Mouse (Mus musculus) cerebellum, adult (tissue): ENCODE results near the gene Fsd1.

Experiments
- ATAC-seq: cut with Nextera tagmentation; 2 replicates; pipeline ENCODE4 v1.9.2; 2017; ENCODE audit warnings: mild to moderate bottlenecking, moderate library complexity, mixed read lengths; ENCODE audit not compliant: insufficient number of reproducible peaks, low FRiP score, low TSS enrichment

Fsd1 gene

DNA sequence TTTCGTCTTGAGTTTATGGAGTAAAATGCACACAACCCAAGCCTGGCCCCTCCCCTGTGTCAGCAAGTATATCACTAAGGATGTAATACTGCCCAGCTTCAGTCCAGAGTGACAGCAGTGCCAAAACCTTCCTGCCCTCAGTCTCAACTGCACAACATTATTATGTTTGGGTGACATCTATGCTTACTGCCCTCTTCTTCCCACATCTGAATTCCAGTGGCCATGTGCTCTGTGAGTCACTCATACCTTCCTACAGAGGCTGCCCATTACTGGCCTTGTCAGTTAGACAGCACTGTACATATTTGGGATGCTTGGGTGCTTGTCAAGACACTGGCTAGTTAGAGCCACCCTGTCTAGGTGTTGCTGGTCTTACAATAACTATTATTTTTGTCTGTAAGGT lies 40.0 kb downstream of the Fsd1 start:
- no peak for ATAC-seq

DNA sequence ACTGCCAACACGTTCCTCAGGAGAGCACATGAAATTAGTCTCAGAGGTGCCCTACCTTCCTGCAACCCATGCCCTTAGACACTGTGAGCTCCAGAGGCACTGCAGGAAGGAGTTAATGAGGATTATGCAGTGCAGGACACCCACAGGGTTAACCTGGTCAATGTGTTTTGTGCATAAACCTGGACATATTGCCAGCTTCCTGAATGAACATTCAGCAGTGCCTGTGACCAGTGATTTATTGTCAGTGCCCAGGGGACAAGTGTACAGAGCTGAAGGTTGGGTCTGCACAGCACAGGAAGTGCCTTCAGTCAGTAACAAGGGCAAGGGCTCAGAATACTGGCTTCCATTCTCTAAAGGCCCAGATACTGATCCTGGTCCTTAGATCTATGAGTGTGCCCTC lies 40.6 kb downstream of the Fsd1 start:
- ATAC-seq, result no peak

GRCm38 (mm10) chr17:56027801-56028441 lies 41.6 kb downstream of the Fsd1 start:
- ATAC-seq, result peak; percentile 15; the same call in 1 of the 2 replicates

- no peak for ATAC-seq
Measured at GRCm38 (mm10) chr17:56030238-56030870, 44.0 kb downstream of the Fsd1 start.

DNA sequence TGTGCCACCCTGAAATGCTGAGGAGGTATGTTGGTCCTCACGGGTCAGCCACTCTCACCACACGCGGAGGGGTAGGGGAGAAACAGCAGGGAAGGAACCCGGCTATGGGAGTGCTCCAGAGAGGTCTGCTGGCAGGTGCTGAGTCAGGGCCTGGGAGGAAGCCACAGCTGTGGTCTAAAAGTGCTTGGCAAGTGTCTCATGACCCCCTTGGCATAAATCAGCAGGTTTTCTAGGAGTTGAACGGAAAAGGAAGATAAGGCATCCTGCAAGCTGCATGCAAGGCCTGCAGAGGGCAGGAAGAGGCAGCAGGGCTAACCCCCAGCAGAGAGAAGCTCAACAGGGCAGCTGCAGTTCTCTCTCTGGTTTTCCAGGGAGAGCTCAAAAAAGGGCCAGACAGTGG lies 44.6 kb downstream of the Fsd1 start:
- ATAC-seq, result no peak

DNA sequence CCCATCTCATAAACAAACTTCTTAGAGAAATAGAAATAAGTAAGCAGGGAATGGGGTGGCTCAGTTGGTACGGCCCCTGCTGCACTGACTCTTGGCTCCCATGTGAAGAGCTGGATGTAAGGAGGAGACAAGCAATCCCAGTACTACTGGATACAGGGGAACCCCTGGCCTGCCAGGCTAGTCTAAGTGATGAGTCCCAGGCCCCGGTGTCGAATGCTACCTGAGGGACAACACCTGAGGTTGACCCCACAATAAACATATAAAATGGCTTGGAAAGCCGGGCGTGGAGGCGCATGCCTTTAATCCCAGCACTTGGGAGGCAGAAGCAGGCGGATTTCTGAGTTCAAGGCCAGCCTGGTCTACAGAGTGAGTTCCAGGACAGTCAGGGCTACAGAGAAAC lies 45.1 kb downstream of the Fsd1 start:
- ATAC-seq, result no peak

- ATAC-seq, result no peak
Measured at GRCm38 (mm10) chr17:56032127-56032733, 45.9 kb downstream of the Fsd1 start.

- ATAC-seq, result no peak
Measured at GRCm38 (mm10) chr17:56032831-56033230, 46.5 kb downstream of the Fsd1 start.

DNA sequence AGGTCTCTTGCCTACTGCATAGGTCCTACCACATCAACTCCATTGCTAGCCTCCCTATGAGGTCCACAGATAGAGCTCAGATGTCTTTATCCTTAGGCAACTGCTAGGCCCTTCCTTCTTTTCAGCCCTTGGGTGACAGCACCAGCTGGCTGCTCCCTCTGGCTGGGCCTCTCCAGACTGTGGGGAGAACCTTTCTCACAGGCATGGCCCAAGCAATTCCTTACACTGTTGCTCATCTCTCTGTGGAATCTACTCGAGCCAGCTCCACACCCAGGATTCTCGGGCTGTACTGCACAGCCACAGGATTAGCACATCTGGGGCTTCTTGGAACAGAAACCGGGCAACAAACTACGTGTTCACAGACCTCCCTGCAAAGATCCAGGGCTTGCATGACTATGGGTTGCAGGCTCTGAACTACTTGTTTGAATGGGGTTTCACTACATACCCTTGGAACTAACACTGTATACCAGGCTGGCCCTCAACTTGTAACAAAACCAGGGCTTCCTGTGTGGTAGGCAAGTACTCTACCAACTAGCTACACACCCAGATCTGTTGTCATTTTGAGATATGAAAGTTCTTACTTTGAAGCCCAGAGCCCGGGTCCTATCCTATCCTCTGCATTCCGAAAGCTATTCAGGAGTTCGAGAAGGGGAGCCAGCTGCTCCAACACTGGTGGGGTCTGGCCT lies 47.9 kb downstream of the Fsd1 start:
- no peak for ATAC-seq

- no peak for ATAC-seq
Measured at GRCm38 (mm10) chr17:56034726-56035100, 48.4 kb downstream of the Fsd1 start.

GRCm38 (mm10) chr17:56035216-56035615 lies 48.9 kb downstream of the Fsd1 start:
- ATAC-seq, result no peak

DNA sequence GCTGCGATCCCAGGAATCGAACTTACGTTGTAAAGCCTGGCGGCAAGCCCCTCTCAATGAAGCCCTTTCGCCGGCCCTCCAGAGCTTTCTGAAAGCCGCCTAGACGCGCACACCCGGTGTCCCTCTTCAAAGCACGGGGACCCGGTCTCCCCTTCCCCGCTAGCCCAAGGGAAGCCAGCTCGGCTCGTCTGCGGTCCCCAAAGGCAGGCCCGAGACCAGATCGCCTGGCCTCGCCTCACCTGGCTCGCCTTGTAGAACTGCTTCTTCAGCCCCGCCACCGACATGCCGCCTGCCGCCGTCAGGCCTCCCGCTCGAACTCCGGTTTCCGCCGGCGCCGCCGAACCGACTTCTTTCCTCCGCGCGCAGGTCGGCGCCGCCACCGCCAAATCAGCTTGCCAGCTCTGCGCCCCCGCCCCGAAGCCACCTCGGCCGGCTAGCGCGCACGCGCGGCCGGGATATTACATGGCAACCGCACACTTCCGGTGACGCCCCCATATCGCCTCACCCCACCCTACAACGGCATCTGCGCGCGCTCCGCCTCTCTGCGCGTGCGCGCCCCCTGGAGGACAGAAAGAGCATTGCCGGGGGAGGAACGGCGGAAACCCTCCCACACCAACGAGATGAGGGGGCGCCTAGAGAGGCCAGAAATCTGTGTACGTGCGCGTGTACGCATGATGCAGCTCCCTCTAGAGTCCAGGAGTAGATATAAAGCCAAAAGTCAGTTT lies 50.0 kb downstream of the Fsd1 start, which contains the start of gene Sh3gl1:
TSS of gene Sh3gl1 (minus strand) at position 460 of the 725 bp plus-strand sequence.
- ATAC-seq, result peak; percentile 82

DNA sequence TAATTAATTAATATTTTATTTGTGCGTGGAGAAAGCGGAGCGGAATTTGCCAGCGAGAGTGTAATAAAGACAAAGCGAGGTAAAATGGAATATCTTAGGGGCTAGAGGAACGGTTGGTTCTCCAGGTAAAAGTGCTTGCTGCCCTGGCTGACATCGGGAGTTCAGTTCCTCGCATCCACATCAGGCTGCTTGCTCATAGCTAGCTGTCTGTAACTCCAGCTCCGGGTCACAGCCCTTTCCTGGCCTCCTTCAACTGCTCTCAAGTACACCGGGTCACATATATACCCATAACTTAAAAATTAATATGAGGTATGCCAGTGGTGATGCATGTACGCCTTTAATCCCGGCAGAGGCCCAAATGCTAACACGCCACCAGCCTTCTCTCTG lies 50.6 kb downstream of the Fsd1 start:
- ATAC-seq, result no peak

DNA sequence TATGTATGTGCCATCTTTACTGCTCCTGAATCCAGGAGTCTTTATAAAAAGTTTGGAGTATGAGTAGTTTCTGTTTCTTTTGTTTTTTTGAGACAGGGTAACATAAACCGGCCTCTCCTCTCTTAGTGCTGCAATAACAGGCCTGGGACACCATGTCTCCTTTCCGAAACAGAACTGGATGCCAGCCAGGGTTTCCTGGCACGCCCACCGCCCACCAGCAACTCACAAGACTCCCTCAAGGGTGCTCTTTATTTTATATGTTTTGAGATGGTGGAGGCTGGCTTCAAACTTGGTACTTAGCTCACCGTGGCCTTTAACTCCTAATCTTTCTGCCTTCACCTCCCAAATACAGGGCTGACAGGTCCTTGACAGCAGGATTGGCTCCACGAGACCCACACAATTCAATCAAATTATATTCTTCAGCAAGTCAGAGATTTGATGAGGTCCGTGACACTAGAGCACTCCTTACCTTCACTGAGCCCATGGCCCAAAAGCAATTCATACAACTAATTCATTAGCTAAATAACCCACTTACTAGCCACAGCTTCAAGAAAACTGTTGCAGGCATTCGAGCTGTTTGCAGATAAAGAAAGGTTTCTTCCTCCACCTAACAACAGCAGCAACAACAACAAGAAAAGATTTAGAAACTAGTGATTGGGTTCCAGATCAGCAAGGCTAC lies 52.4 kb downstream of the Fsd1 start:
- no peak for ATAC-seq

DNA sequence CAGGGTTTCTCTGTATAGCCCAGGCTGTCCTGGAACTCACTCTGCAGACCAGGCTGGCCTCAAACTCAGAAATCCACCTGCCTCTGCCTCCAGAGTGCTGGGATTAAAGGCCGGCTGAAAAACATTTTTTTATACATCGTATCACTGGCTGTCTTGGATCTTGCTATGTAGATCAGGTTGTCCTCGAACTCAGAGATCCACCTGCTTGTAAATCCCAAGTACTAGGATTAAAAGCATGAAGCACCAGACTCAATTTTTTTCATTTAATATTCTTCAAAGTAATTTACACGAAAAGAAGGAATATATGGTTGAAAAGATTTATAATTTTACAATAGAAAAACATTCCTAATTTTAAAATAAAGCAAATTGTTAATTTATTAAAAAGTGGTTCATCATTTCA lies 53.0 kb downstream of the Fsd1 start:
- no peak for ATAC-seq

- peak; percentile 88 for ATAC-seq
Measured at GRCm38 (mm10) chr17:56040030-56040856, 53.9 kb downstream of the Fsd1 start, which contains the start of gene Chaf1a. Gene Chaf1a, plus strand, starts transcription at chr17:56040439.

GRCm38 (mm10) chr17:56040857-56041163 lies 54.5 kb downstream of the Fsd1 start:
- no peak for ATAC-seq
